Mouse (Mus musculus) megakaryocyte, embryonic 14.5 days (primary cell): Measurements from ENCODE around the gene Nbeal2. TPM values are rescaled to one million over a fixed set of nuclear protein-coding genes. Genes with fewer than 3 reads are reported as not detected.

Source experiments
- H3K27me3 ChIP-seq: replicated peaks from 2 replicates; pipeline ENCODE3; 2012; ENCODE audit warnings: inconsistent platforms
- H3K36me3 ChIP-seq: replicated peaks from 2 replicates; pipeline ENCODE3; 2012; ENCODE audit warnings: low read length, inconsistent platforms, mixed read lengths
- H3K4me1 ChIP-seq: 2 replicates; pipeline ENCODE4 v1.6.1; 2012; ENCODE audit warnings: inconsistent platforms
- H3K4me3 ChIP-seq: replicated peaks from 2 replicates; pipeline ENCODE3; 2012; ENCODE audit warnings: moderate library complexity, mild to moderate bottlenecking, inconsistent platforms
- H3K9me3 ChIP-seq: 2 replicates; pipeline ENCODE4 v1.6.1; 2012; ENCODE audit warnings: inconsistent platforms
- FLI1 ChIP-seq: IDR thresholded peaks from 2 replicates; pipeline ENCODE4 v1.6.1; 2012; ENCODE audit warnings: low read length, inconsistent platforms, mixed read lengths
- GATA1 ChIP-seq: IDR thresholded peaks from 3 replicates; pipeline ENCODE4 v1.6.1; 2012; ENCODE audit warnings: mixed read lengths, low read length, inconsistent platforms, borderline replicate concordance
- polyA plus RNA-seq: library from polyadenylated mRNA; stranded (reverse); fragments of >175 nt; gene quantifications from 2 replicates; pipeline ENCODE4 v1.2.3, GENCODE M21; 2012; ENCODE audit warnings: low replicate concordance; ENCODE audit not compliant: insufficient read depth

The Nbeal2 gene
- polyA plus RNA-seq, 1 experiment = 106 TPM

DNA sequence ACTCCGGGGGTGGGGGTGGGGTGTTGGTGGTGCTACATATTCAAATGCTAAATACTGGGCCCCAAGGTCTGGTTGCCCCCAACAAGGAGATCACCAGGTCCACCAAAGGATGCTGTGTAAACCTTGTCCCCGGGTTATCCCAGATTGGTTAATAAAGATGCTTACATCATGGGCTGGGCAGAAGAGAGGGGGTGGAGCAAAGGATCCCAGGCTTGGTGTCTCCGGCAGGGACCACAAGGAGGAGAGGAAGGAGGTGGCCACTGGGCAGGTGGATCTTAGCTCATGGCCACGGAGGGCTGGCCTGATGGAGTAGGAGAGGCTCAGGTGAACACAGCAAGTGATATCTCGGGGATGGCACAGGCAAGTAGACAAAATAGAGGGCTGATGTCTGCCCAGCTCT, 24.9 kb upstream of the Nbeal2 start:
- H3K36me3 ChIP-seq = peaks cover 50% of the 10 kb centered on the region
- peaks cover 97% of the 10 kb centered on the region for H3K4me1 ChIP-seq
- TF ChIP-seq FLI1 (no peak), GATA1 (no peak)
- no peaks in the 10 kb centered on the region for H3K27me3 ChIP-seq
- no peak overlapping the region for H3K4me3 ChIP-seq
- no peaks in the 10 kb centered on the region for H3K9me3 ChIP-seq

- Histone ChIP-seq H3K4me3 (peak overlapping the region; percentile 90), H3K9me3 (no peaks in the 10 kb centered on the region), H3K4me1 (peaks cover 98% of the 10 kb centered on the region)
Observed at GRCm38 (mm10) chr9:110676492-110676911, 22.5 kb upstream of the Nbeal2 start.

GRCm38 (mm10) chr9:110673107-110673752, 19.3 kb upstream of the Nbeal2 start:
- no peaks in the 10 kb centered on the region for H3K9me3 ChIP-seq
- H3K4me3 ChIP-seq = peak overlapping the region; percentile 62
- peaks cover 100% of the 10 kb centered on the region for H3K4me1 ChIP-seq
- no peak for TF ChIP-seq FLI1
- TF ChIP-seq GATA1 = no peak
- H3K27me3 ChIP-seq = no peaks in the 10 kb centered on the region
- H3K36me3 ChIP-seq = peaks cover 65% of the 10 kb centered on the region

More at GRCm38 (mm10) chr9:110676492-110676911, 22.5 kb upstream of the Nbeal2 start:
- Histone ChIP-seq H3K27me3 (no peaks in the 10 kb centered on the region), H3K36me3 (peaks cover 58% of the 10 kb centered on the region)
- TF ChIP-seq GATA1 (no peak), FLI1 (no peak)

DNA sequence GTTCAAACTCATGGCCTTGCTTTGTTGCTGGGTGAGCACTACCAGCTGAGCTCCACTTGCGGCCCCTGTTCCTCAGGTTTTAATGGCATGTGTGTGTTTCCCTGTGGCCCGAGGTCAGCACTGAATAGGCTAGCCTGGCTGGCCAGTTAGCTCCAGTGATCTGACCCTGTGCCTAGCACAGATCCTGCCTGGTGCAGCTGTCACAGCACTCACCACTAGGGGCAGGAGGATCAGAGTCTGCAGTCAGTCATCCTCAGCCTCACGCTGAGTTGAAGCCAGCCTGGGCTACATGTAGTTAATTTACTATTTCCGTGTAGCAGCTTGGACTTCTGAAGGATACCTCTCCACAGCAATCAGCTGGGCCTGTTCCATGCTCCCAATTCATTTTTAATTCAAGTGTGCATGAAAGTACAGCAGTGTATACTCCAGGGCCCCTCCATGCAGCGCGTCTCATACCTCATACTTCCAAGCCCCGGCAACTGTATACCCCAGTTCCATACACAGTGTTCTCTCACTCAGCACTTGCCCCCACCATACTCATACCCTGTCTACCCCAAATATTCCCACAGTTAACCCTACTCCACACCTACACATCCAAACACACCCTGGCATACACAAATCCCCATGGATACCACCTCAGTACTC, 18.6 kb upstream of the Nbeal2 start:
- Histone ChIP-seq H3K4me1 (peaks cover 100% of the 10 kb centered on the region), H3K9me3 (no peaks in the 10 kb centered on the region), H3K36me3 (peaks cover 68% of the 10 kb centered on the region)

GRCm38 (mm10) chr9:110669785-110670184, 15.8 kb upstream of the Nbeal2 start:
- Histone ChIP-seq H3K4me3 (no peak overlapping the region), H3K27me3 (no peaks in the 10 kb centered on the region), H3K4me1 (peaks cover 95% of the 10 kb centered on the region), H3K36me3 (peaks cover 67% of the 10 kb centered on the region), H3K9me3 (no peaks in the 10 kb centered on the region)
- TF ChIP-seq GATA1 (no peak), FLI1 (no peak)

More for the DNA sequence above, 18.6 kb upstream of the Nbeal2 start:
- Histone ChIP-seq H3K27me3 (no peaks in the 10 kb centered on the region), H3K4me3 (peak overlapping the region; percentile 72)
- TF ChIP-seq FLI1 (no peak), GATA1 (no peak)

DNA sequence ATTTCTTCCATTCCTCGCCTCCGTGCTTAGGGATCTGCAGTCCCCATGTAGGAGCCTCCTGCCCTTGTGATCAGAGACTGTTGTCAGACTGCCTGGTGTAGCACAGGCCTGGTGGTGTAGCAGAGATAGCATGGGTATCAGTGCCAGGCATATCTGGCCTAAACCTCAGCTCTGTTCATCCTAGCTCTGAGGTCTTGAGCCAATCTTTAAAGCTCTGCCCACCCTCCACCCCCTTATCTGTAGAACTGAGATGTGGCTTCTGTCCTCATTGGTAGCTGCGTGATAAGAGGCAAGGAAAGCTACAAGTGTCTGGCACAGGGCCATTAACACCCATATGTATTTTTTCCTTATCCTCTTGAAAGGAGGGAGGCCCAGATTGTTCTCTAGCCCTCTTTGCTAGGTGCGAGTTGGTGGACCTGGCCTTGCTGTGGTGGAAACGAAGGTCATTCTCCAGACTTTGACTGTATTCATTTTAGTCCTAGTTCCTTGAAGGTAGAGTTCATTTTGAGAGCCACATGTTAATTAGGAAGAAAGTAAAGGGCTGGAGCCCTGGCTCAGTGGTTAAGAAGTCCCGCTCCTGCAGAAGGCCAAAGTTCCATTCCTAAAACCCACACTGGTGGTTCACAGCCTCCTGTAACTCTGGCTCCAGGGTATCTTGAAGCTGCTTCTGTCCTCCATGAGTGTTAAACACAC, 14.8 kb upstream of the Nbeal2 start:
- no peaks in the 10 kb centered on the region for H3K27me3 ChIP-seq
- no peaks in the 10 kb centered on the region for H3K9me3 ChIP-seq
- H3K4me1 ChIP-seq = peaks cover 95% of the 10 kb centered on the region
- no peak for TF ChIP-seq GATA1
- TF ChIP-seq FLI1 = no peak
- peak overlapping the region; percentile 44 for H3K4me3 ChIP-seq
- H3K36me3 ChIP-seq = peaks cover 63% of the 10 kb centered on the region

DNA sequence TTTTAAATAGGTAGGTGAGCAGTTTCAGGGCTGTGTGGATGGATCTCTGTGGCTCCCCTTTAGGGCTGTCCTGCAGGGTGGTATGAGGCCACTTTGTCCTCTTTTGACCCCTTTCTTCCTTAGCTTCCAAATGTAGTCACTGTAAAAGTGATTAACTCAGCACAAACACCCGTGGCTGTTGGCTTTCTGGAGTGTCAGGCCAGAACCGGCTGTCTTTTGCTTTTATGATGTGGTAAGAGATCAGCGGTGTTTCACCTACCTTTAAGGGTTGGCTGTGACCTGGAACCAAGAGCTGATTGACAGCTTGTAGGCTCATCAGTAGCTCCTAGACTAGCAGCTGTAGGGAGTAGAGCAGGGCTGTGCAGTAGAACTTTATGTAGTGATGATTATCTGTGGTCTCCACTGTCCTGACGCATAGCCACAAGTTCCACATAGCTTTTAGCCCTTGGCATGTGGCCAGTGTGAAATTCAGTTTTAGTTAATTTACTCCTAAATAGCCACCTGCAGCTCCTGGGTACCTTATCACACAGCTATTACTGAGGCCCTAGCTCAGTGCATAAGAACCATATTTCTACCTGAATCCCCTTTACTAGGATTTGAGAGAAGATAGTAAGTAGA, 13.4 kb upstream of the Nbeal2 start:
- Histone ChIP-seq H3K9me3 (no peaks in the 10 kb centered on the region), H3K27me3 (no peaks in the 10 kb centered on the region), H3K4me1 (peaks cover 95% of the 10 kb centered on the region), H3K36me3 (peaks cover 55% of the 10 kb centered on the region), H3K4me3 (peak overlapping the region; percentile 83)
- TF ChIP-seq FLI1 (no peak), GATA1 (no peak)

DNA sequence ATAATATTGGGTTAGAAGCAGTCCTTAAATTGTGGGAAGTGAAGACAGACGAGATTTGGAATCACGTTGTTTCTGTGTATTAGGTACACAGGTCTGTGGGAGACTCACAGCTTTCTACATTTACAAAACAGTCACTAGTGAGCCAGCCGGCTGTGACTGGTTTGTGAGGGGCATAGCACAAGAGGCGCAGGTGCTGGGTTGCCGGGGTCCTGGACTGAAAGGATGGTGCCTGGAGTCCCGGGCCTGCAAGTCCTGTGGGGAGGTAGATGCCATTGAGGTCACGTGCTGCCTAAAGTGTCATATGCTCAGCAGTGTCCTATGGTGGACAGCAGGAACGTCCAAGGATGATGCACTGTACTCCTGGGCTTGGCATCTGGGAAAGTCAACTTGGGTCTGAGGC, 12.4 kb upstream of the Nbeal2 start:
- H3K4me3 ChIP-seq = peak overlapping the region; percentile 90
- H3K36me3 ChIP-seq = peaks cover 59% of the 10 kb centered on the region
- H3K4me1 ChIP-seq = peaks cover 95% of the 10 kb centered on the region
- H3K9me3 ChIP-seq = no peaks in the 10 kb centered on the region
- H3K27me3 ChIP-seq = no peaks in the 10 kb centered on the region
- no peak for TF ChIP-seq FLI1
- no peak for TF ChIP-seq GATA1

GRCm38 (mm10) chr9:110665912-110666311, 12.0 kb upstream of the Nbeal2 start:
- Histone ChIP-seq H3K4me3 (peak overlapping the region; percentile 90), H3K4me1 (peaks cover 95% of the 10 kb centered on the region), H3K36me3 (peaks cover 59% of the 10 kb centered on the region), H3K27me3 (no peaks in the 10 kb centered on the region), H3K9me3 (no peaks in the 10 kb centered on the region)
- TF ChIP-seq FLI1 = peak; percentile 95
- peak; percentile 92 for TF ChIP-seq GATA1
